Mouse (Mus musculus): ENCODE measurements around the gene Adap2. TPM values are rescaled to one million over a fixed set of nuclear protein-coding genes. Genes with fewer than 3 reads are reported as not detected.

The Adap2 gene
- polyA plus RNA-seq, 1 experiment from 2014 or later = 1.1 TPM

DNA sequence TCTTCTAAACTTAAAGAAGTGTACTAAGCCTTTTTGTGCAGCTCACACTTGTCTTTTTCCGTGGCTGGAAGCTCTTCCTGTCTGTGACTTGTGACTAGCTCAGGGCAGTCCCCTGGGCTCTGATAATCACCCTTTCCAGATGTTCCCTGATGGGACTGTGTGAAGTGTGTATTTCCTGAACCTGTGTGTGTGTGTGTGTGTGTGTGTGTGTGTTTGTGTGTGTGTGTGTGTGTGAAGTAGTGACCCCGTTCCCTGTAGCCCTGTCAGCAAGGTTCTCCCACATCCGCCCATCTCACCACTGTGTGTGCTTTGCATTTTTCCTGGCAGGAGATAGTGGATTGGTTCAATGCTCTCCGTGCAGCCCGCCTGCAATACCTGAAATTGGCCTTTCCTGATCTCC, 16.4 kb downstream of the Adap2 start:
- DNase-seq (no peak), ATAC-seq (ENCODE audit: insufficient read depth) (no peak)
- no peak overlapping the region for H3K4me3 ChIP-seq (ENCODE audit: low read depth, low read length)
- TF ChIP-seq CTCF (IDR thresholded peaks at IDR 0.05; ENCODE audit: low read depth) = no peak
- 50% methylated on average over 5 of the region's 5 CpGs for WGBS
- no peaks in the 10 kb centered on the region for H3K36me3 ChIP-seq (ENCODE audit: insufficient read depth)
- H3K9ac ChIP-seq = no peak overlapping the region
- no peaks in the 10 kb centered on the region for H3K9me3 ChIP-seq (ENCODE audit: low read depth, low read length)
- H3K4me2 ChIP-seq = no peak overlapping the region
- H3K4me1 ChIP-seq (ENCODE audit: insufficient read depth) = no peaks in the 10 kb centered on the region
- H3K27ac ChIP-seq (ENCODE audit: low read depth) = no peak overlapping the region
- no peaks in the 10 kb centered on the region for H3K27me3 ChIP-seq (ENCODE audit: insufficient read depth, low read length)

DNA sequence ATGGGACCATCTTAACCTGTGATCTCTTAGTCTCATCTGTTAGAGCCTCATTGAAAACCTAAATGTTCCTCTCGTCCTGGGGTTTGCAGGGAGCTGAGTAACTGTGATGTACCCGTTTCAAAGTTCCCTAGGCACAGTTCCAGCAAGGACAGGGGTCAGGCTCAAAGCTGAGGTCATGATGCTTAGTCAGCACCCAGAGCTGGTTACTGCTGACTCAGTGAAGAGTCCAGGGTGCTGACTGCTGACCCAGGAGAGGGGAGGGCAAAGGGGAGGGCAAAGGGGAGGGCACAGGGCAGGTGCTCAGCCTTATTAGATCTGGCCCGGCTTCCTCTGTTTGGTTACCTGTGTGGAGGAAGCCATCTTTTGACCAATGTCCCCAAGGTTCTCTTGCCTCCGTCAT, 18.0 kb downstream of the Adap2 start:
- DNase-seq = no peak
- H3K27me3 ChIP-seq (ENCODE audit: insufficient read depth, low read length) = no peaks in the 10 kb centered on the region
- WGBS = 64% methylated on average over 4 of the region's 4 CpGs
- no peak for ATAC-seq (ENCODE audit: insufficient read depth)
- H3K4me1 ChIP-seq (ENCODE audit: insufficient read depth) = no peaks in the 10 kb centered on the region
- H3K9me3 ChIP-seq (ENCODE audit: low read depth, low read length) = no peaks in the 10 kb centered on the region
- no peaks in the 10 kb centered on the region for H3K36me3 ChIP-seq (ENCODE audit: insufficient read depth)
- no peak overlapping the region for H3K4me2 ChIP-seq
- no peak overlapping the region for H3K27ac ChIP-seq (ENCODE audit: low read depth)
- TF ChIP-seq CTCF (IDR thresholded peaks at IDR 0.05; ENCODE audit: low read depth) = no peak
- H3K4me3 ChIP-seq (ENCODE audit: low read depth, low read length) = no peak overlapping the region
- no peak overlapping the region for H3K9ac ChIP-seq

DNA sequence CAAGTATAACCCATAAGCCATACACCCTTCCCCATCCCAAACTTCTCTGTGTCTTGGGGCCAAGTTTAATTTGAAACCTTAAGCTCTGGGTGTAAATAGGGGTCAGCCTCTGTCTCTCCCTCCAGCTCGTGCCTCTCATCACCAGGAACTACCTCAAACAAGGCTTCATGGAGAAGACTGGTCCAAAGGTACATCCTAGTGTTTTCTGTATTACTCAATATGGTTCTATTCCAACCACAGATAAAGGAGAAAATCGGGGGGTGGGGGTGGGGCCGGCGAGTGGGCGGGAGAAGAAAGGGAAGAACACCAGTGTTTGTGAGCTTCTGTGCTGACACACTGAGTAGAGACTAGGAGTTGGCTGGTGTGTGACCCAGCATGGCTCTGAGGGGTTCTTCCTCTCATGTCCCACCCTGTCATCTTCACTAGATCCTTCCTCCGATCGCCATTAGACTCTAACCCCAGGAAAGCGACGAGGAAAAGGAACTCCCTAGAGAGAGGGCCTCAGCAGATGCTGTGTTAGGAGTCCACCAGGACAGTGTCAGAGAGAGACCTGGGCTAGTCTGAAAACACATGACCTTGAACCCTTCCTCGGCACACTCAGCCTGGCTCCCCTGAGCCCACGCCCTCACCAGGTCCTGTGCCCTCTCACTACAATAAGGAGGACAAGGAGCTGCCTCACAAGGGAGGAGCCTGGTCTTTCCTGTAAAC, 20.2 kb downstream of the Adap2 start:
- ATAC-seq (ENCODE audit: insufficient read depth) = no peak
- 76% methylated on average over 11 of the region's 11 CpGs for WGBS
- TF ChIP-seq CTCF (IDR thresholded peaks at IDR 0.05; ENCODE audit: low read depth) = no peak
- no peaks in the 10 kb centered on the region for H3K36me3 ChIP-seq (ENCODE audit: insufficient read depth)
- no peak overlapping the region for H3K4me2 ChIP-seq
- no peak overlapping the region for H3K27ac ChIP-seq (ENCODE audit: low read depth)
- no peak overlapping the region for H3K4me3 ChIP-seq (ENCODE audit: low read depth, low read length)
- no peak for DNase-seq
- no peaks in the 10 kb centered on the region for H3K27me3 ChIP-seq (ENCODE audit: insufficient read depth, low read length)
- no peaks in the 10 kb centered on the region for H3K4me1 ChIP-seq (ENCODE audit: insufficient read depth)
- no peaks in the 10 kb centered on the region for H3K9me3 ChIP-seq (ENCODE audit: low read depth, low read length)
- H3K9ac ChIP-seq = no peak overlapping the region

DNA sequence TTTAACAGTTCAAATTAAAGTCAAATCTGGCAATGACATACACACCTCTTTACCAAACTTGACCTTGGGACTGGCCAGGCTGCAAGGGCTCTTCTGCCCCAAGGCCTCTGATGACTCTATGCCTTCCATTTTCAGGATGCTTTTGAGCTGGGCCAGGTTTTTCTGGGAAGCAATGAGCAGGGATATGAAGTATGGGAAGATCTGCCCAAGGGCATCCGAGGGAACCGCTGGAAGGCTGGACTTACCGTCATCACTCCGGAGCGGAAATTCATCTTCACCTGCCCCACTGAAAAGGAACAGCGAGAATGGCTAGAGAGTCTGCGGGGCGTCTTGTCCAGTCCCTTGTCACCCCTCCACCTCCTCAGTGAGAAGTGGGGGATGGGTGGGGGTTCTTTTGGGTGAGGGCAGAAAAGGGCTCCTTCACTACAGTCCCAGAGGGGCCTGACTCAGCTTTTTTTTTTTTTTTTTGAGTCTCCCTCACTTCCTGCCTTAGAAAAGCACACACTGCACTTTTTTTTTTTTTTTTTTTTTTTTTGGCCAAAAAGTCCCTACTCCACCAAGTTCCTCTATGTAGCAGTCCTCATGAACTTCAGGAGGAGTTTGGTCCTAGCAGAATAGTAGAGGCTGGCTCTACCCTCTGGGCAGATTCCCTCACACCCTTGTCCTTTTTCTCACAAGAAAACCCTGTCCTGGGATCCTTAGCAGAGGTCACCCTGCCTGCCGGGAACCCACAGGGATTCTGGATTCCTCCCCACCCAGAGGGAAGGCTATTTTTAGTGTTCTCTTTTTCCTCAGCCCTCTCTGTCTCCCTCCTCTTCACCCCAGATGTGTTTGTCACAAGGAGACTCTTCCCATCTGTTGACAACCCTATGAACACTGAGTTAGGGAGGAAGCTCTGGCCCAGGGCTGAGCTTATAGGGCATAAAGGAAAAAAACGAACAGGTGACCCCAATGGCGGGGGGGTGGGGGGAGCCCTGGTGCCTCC, 23.3 kb downstream of the Adap2 start:
- no peak for TF ChIP-seq CTCF (IDR thresholded peaks at IDR 0.05; ENCODE audit: low read depth)
- Histone ChIP-seq H3K4me1 (ENCODE audit: insufficient read depth) (no peaks in the 10 kb centered on the region), H3K4me3 (ENCODE audit: low read depth, low read length) (no peak overlapping the region), H3K9ac (no peak overlapping the region), H3K27me3 (ENCODE audit: insufficient read depth, low read length) (no peaks in the 10 kb centered on the region), H3K27ac (ENCODE audit: low read depth) (no peak overlapping the region), H3K36me3 (ENCODE audit: insufficient read depth) (no peaks in the 10 kb centered on the region), H3K9me3 (ENCODE audit: low read depth, low read length) (no peaks in the 10 kb centered on the region), H3K4me2 (no peak overlapping the region)
- ATAC-seq (ENCODE audit: insufficient read depth) = no peak
- no peak for DNase-seq
- 64% methylated on average over 11 of the region's 11 CpGs for WGBS

DNA sequence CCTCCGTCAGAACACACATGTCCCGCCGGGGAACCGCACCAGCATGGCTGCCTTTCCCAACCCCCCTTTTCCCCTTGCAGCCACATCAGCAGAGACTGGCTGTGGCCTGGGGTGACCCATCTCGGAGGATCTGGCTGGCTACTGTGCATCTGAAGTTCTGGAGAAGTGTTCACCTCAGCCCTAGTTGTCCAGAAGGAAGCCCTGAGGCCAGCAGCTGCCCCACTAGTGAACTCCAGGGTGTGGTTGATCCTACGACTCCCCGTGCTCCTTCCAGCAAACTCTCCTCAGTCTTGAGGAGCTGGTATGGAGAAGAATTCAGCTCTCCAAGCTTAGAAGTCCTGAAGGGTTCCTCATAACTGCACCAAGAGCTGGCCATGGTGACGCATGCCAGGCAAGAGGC, 24.4 kb downstream of the Adap2 start:
- WGBS = 73% methylated on average over 8 of the region's 8 CpGs
- H3K9ac ChIP-seq = no peak overlapping the region
- H3K27me3 ChIP-seq (ENCODE audit: insufficient read depth, low read length) = no peaks in the 10 kb centered on the region
- no peaks in the 10 kb centered on the region for H3K4me1 ChIP-seq (ENCODE audit: insufficient read depth)
- no peak for ATAC-seq (ENCODE audit: insufficient read depth)
- no peaks in the 10 kb centered on the region for H3K9me3 ChIP-seq (ENCODE audit: low read depth, low read length)
- no peak overlapping the region for H3K4me2 ChIP-seq
- no peak for DNase-seq
- H3K36me3 ChIP-seq (ENCODE audit: insufficient read depth) = no peaks in the 10 kb centered on the region
- no peak overlapping the region for H3K4me3 ChIP-seq (ENCODE audit: low read depth, low read length)
- TF ChIP-seq CTCF (IDR thresholded peaks at IDR 0.05; ENCODE audit: low read depth) = no peak
- H3K27ac ChIP-seq (ENCODE audit: low read depth) = no peak overlapping the region

DNA sequence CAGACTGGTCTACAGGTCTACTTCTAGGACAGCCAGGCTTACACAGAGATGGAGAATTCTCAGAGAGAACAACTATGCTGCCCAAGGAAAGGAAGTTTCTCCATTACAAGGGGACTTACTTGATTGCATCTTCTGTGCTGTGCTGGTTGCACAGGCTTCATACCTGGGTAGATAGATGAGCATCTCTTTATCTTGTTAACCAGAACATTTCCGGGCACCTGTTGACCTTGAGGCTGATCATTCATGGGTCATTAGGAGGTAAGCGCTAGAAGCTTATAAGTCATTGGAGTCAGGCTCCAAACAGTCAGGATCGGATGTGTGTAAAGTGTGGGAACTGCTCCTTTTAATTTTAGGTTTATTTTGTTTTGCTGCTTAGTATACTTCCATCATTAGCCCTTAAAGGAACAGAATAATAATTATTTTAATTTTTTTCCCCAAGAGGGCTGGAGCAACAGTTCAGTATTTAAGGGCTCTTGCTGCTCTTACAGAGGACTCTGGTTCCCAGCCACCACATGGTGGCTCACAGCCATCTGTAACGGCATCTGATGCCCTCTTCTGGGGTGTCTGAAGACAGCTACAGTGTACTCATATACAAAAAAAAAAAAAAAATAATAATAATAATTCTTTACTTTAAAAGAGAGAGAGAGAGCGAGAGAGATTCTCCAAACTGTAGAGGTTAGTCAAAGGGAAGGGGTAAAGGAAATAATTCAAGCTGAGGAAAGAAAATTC, 27.3 kb downstream of the Adap2 start:
- H3K27me3 ChIP-seq (ENCODE audit: insufficient read depth, low read length) = no peaks in the 10 kb centered on the region
- no peak overlapping the region for H3K27ac ChIP-seq (ENCODE audit: low read depth)
- H3K36me3 ChIP-seq (ENCODE audit: insufficient read depth) = no peaks in the 10 kb centered on the region
- H3K9ac ChIP-seq = no peak overlapping the region
- no peak for TF ChIP-seq CTCF (IDR thresholded peaks at IDR 0.05; ENCODE audit: low read depth)
- no peaks in the 10 kb centered on the region for H3K9me3 ChIP-seq (ENCODE audit: low read depth, low read length)
- 63% methylated on average over 5 of the region's 5 CpGs for WGBS
- no peaks in the 10 kb centered on the region for H3K4me1 ChIP-seq (ENCODE audit: insufficient read depth)
- no peak overlapping the region for H3K4me2 ChIP-seq
- no peak for ATAC-seq (ENCODE audit: insufficient read depth)
- no peak for DNase-seq
- no peak overlapping the region for H3K4me3 ChIP-seq (ENCODE audit: low read depth, low read length)

All from lung, embryonic 14.5 days (tissue).